Mouse (Mus musculus) left cerebral cortex, postnatal 36 days (tissue): ENCODE results near the gene Magi1. TPM values are rescaled to one million over a fixed set of nuclear protein-coding genes. Genes with fewer than 3 reads are reported as not detected.
A peak's percentile ranks its signal among the peaks of the same experiment; 100 is the strongest.

ENCODE experiments used
- DNase-seq, 2 experiments: peaks; one replicate each; pipeline ENCODE4 v3.0.0; 2021 to 2022; ENCODE audit warnings: low spot score in 2 of 2, mixed read lengths in 1 of 2
- intact Hi-C: fragments of 180-260 bp; cut with DNase I; formaldehyde crosslinking; loops from one replicate; pipeline ENCODE4 v1.15.1; 2025
- total RNA-seq, 2 experiments: library from RNA; stranded (reverse); gene quantifications; 2 replicates each; pipeline ENCODE4 v1.2.3; 2021

The Magi1 gene
- total RNA-seq, 2 experiments from 2014 or later = 81.0 to 87.5 TPM

- intact Hi-C loops = no loop called here
- no peak for DNase-seq
These were observed 464.4 kb downstream of the Magi1 start for GRCm38 (mm10) chr6:93819282-93819681.

- intact Hi-C loops = no loop called here
- DNase-seq = no peak
These were observed 465.2 kb downstream of the Magi1 start for GRCm38 (mm10) chr6:93818494-93818893.

GRCm38 (mm10) chr6:93805407-93805936 is 478.2 kb downstream of the Magi1 start:
- DNase-seq = no peak
- intact Hi-C loops = no loop called here

GRCm38 (mm10) chr6:93802390-93802789 is 481.3 kb downstream of the Magi1 start:
- intact Hi-C loops = no loop called here
- no peak for DNase-seq

GRCm38 (mm10) chr6:93800465-93800864 is 483.3 kb downstream of the Magi1 start:
- intact Hi-C loops = no loop called here
- no peak for DNase-seq

GRCm38 (mm10) chr6:93792309-93793215 is 491.2 kb downstream of the Magi1 start:
- intact Hi-C loops = no loop called here
- peak in 1 of 2 experiments; percentile 19 for DNase-seq

- DNase-seq = no peak
- intact Hi-C loops = loop anchor here (10.0 kb wide), 1 partner anchor 125 kb away; no protein-coding TSS in a partner anchor
These were observed 494.0 kb downstream of the Magi1 start for GRCm38 (mm10) chr6:93789721-93790120.

- DNase-seq = no peak
- intact Hi-C loops = loop anchor here (10.0 kb wide), 1 partner anchor 128 kb away; no protein-coding TSS in a partner anchor
These were observed 496.7 kb downstream of the Magi1 start for GRCm38 (mm10) chr6:93787042-93787441.

- intact Hi-C loops = loop anchor here (10.0 kb wide), 1 partner anchor 129 kb away; no protein-coding TSS in a partner anchor
- no peak for DNase-seq
These were observed 497.5 kb downstream of the Magi1 start for GRCm38 (mm10) chr6:93786220-93786619.

- intact Hi-C loops = no loop called here
- DNase-seq = no peak
These were observed 512.6 kb downstream of the Magi1 start for GRCm38 (mm10) chr6:93771081-93771480.

GRCm38 (mm10) chr6:93770283-93771025 is 513.3 kb downstream of the Magi1 start:
- no peak for DNase-seq
- intact Hi-C loops = no loop called here

- no peak for DNase-seq
- intact Hi-C loops = loop anchor here (10.0 kb wide), 2 partner anchors 157 to 297 kb away; no protein-coding TSS in a partner anchor
These were observed 525.6 kb downstream of the Magi1 start for GRCm38 (mm10) chr6:93758114-93758513.

GRCm38 (mm10) chr6:93757353-93758087 is 526.2 kb downstream of the Magi1 start:
- intact Hi-C loops = loop anchor here (2.0 to 10.0 kb wide), 3 partner anchors 157 to 297 kb away; no protein-coding TSS in a partner anchor

GRCm38 (mm10) chr6:93743145-93743544 is 540.6 kb downstream of the Magi1 start:
- DNase-seq = no peak

More at GRCm38 (mm10) chr6:93757353-93758087, 526.2 kb downstream of the Magi1 start:
- peak; percentile 76 to 79 for DNase-seq

GRCm38 (mm10) chr6:93739786-93740185 is 543.9 kb downstream of the Magi1 start:
- no peak for DNase-seq
- intact Hi-C loops = no loop called here

More at GRCm38 (mm10) chr6:93743145-93743544, 540.6 kb downstream of the Magi1 start:
- intact Hi-C loops = no loop called here

- DNase-seq = no peak
These were observed 546.6 kb downstream of the Magi1 start for GRCm38 (mm10) chr6:93737083-93737482.

GRCm38 (mm10) chr6:93736071-93736470 is 547.6 kb downstream of the Magi1 start:
- intact Hi-C loops = no loop called here
- no peak for DNase-seq

More at GRCm38 (mm10) chr6:93737083-93737482, 546.6 kb downstream of the Magi1 start:
- intact Hi-C loops = no loop called here

- peak; percentile 50 to 54 for DNase-seq
- intact Hi-C loops = no loop called here
These were observed 549.9 kb downstream of the Magi1 start for GRCm38 (mm10) chr6:93733800-93734199.

- intact Hi-C loops = loop anchor here (5.0 kb wide), 1 partner anchor 942 kb away; no protein-coding TSS in a partner anchor
These were observed 554.0 kb downstream of the Magi1 start for GRCm38 (mm10) chr6:93729702-93730101.

More at GRCm38 (mm10) chr6:93729702-93730101, 554.0 kb downstream of the Magi1 start:
- DNase-seq = no peak
